Mouse (Mus musculus) left cerebral cortex, postnatal 10 days (tissue): ENCODE data around the gene Dhx36. TPM values are rescaled to one million over a fixed set of nuclear protein-coding genes. Genes with fewer than 3 reads are reported as not detected.

Experiments used
- DNase-seq, 2 experiments: peaks; one replicate each; pipeline ENCODE4 v3.0.0; 2021 to 2022; ENCODE audit warnings: low spot score in 2 of 2, mixed read lengths in 1 of 2; ENCODE audit errors: extremely low spot score in 1 of 2
- intact Hi-C: fragments of 180-260 bp; cut with DNase I; formaldehyde crosslinking; loops from one replicate; pipeline ENCODE4 v1.15.1; 2025
- total RNA-seq, 2 experiments: library from RNA; stranded (reverse); gene quantifications; 2 replicates each; pipeline ENCODE4 v1.2.3; 2021

The Dhx36 gene
- total RNA-seq: 10 to 100 TPM; 59.4 to 60.3 TPM

- intact Hi-C loops: no loop called here
Measured at GRCm38 (mm10) chr3:62506488-62507205, at the start of gene Dhx36. Dhx36 (minus strand) TSS chr3:62507004.

GRCm38 (mm10) chr3:62527593-62527992 is 20.8 kb upstream of the Dhx36 start:
- no peak for DNase-seq
- intact Hi-C loops: loop anchor here (2.0 to 10.0 kb wide), 2 partner anchors 333 to 1337 kb away; no protein-coding TSS in a partner anchor

More at GRCm38 (mm10) chr3:62506488-62507205, at the start of gene Dhx36:
- DNase-seq: peak; percentile 99

- intact Hi-C loops: loop anchor here (2.0 to 10.0 kb wide), 2 partner anchors 334 to 1338 kb away; no protein-coding TSS in a partner anchor
- DNase-seq: peak in 1 of 2 experiments; percentile 35
Measured at GRCm38 (mm10) chr3:62527160-62527559, 20.4 kb upstream of the Dhx36 start.

GRCm38 (mm10) chr3:62507206-62507647 is 423 bp upstream of the Dhx36 start:
- intact Hi-C loops: no loop called here
- no peak for DNase-seq

- intact Hi-C loops: no loop called here
- no peak for DNase-seq
Measured at GRCm38 (mm10) chr3:62505166-62505900, 1.5 kb downstream of the Dhx36 start.

GRCm38 (mm10) chr3:62499327-62499726 is 7.5 kb downstream of the Dhx36 start:
- intact Hi-C loops: loop anchor here (5.0 to 10.0 kb wide), 2 partner anchors 37 to 1485 kb away; no protein-coding TSS in a partner anchor

GRCm38 (mm10) chr3:62492568-62492967 is 14.2 kb downstream of the Dhx36 start:
- intact Hi-C loops: loop anchor here (10.0 kb wide), 1 partner anchor 1492 kb away; no protein-coding TSS in a partner anchor
- DNase-seq: no peak

More at GRCm38 (mm10) chr3:62499327-62499726, 7.5 kb downstream of the Dhx36 start:
- DNase-seq: no peak

GRCm38 (mm10) chr3:62484340-62484739 is 22.5 kb downstream of the Dhx36 start:
- intact Hi-C loops: no loop called here
- DNase-seq: no peak

- intact Hi-C loops: no loop called here
- DNase-seq: no peak
Measured at GRCm38 (mm10) chr3:62470179-62470578, 36.6 kb downstream of the Dhx36 start.

GRCm38 (mm10) chr3:62464276-62464675 is 42.5 kb downstream of the Dhx36 start:
- no peak for DNase-seq
- intact Hi-C loops: loop anchor here (5.0 kb wide), 1 partner anchor 33 kb away; no protein-coding TSS in a partner anchor

- DNase-seq: no peak
- intact Hi-C loops: loop anchor here (5.0 kb wide), 3 partner anchors 117 to 1212 kb away; no protein-coding TSS in a partner anchor
Measured at GRCm38 (mm10) chr3:62459483-62459882, 47.3 kb downstream of the Dhx36 start.

- DNase-seq: peak; percentile 48 to 73
- intact Hi-C loops: loop anchor here (5.0 kb wide), 3 partner anchors 116 to 1211 kb away; no protein-coding TSS in a partner anchor
Measured at GRCm38 (mm10) chr3:62458284-62459013, 48.4 kb downstream of the Dhx36 start.

GRCm38 (mm10) chr3:62455854-62456253 is 51.0 kb downstream of the Dhx36 start:
- intact Hi-C loops: loop anchor here (5.0 kb wide), 3 partner anchors 114 to 1209 kb away; no protein-coding TSS in a partner anchor
- peak; percentile 46 to 67 for DNase-seq

- DNase-seq: no peak
- intact Hi-C loops: no loop called here
Measured at GRCm38 (mm10) chr3:62454096-62454495, 52.7 kb downstream of the Dhx36 start.

GRCm38 (mm10) chr3:62452961-62453360 is 53.8 kb downstream of the Dhx36 start:
- DNase-seq: no peak
- intact Hi-C loops: no loop called here

- intact Hi-C loops: no loop called here
- no peak for DNase-seq
Measured at GRCm38 (mm10) chr3:62449871-62450496, 56.8 kb downstream of the Dhx36 start.

GRCm38 (mm10) chr3:62447151-62447550 is 59.7 kb downstream of the Dhx36 start:
- no peak for DNase-seq
- intact Hi-C loops: no loop called here

- no peak for DNase-seq
- intact Hi-C loops: no loop called here
Measured at GRCm38 (mm10) chr3:62446271-62446670, 60.5 kb downstream of the Dhx36 start.
